Mouse (Mus musculus) layer of hippocampus, adult 8-10 months (tissue): ENCODE data around the gene Polr2f. TPM values are rescaled to one million over a fixed set of nuclear protein-coding genes. Genes with fewer than 3 reads are reported as not detected.

Experiments used
- DNase-seq, 2 experiments: peaks; one replicate each; pipeline ENCODE4 v3.0.0; 2022; ENCODE audit warnings: low spot score in 2 of 2
- total RNA-seq, 4 experiments: library from RNA; stranded (reverse); gene quantifications; 2 replicates each; pipeline ENCODE4 v1.2.4; 2022

Polr2f gene
- total RNA-seq, 4 experiments from 2014 or later = 78.1 to 105 (median 92.0) TPM

GRCm38 (mm10) chr15:79152709-79153108 lies 11.9 kb downstream of the Polr2f start:
- no peak for DNase-seq

GRCm38 (mm10) chr15:79155572-79155971 lies 14.8 kb downstream of the Polr2f start:
- DNase-seq = no peak

- no peak for DNase-seq
Observed at GRCm38 (mm10) chr15:79162301-79162700, 21.5 kb downstream of the Polr2f start.

GRCm38 (mm10) chr15:79162822-79163221 lies 22.0 kb downstream of the Polr2f start:
- DNase-seq = no peak

GRCm38 (mm10) chr15:79164251-79164650 lies 23.4 kb downstream of the Polr2f start:
- DNase-seq = no peak

GRCm38 (mm10) chr15:79165140-79165539 lies 24.3 kb downstream of the Polr2f start, which contains the start of gene Sox10:
Sox10 (minus strand) TSS chr15:79165240.
- DNase-seq = no peak

- no peak for DNase-seq
Observed at GRCm38 (mm10) chr15:79166712-79167111, 25.9 kb downstream of the Polr2f start.

- no peak for DNase-seq
Observed at GRCm38 (mm10) chr15:79176905-79177304, 36.1 kb downstream of the Polr2f start.

- DNase-seq = no peak
Observed at GRCm38 (mm10) chr15:79185213-79185612, 44.4 kb downstream of the Polr2f start.

- no peak for DNase-seq
Observed at GRCm38 (mm10) chr15:79187819-79188218, 47.0 kb downstream of the Polr2f start.

GRCm38 (mm10) chr15:79191426-79191825 lies 50.6 kb downstream of the Polr2f start:
- no peak for DNase-seq

- DNase-seq = no peak
Observed at GRCm38 (mm10) chr15:79192450-79192849, 51.6 kb downstream of the Polr2f start.

GRCm38 (mm10) chr15:79192885-79193845 lies 52.4 kb downstream of the Polr2f start:
- peak; percentile 56 to 57 for DNase-seq

GRCm38 (mm10) chr15:79194048-79194447 lies 53.2 kb downstream of the Polr2f start:
- no peak for DNase-seq

GRCm38 (mm10) chr15:79194946-79195345 lies 54.1 kb downstream of the Polr2f start:
- no peak for DNase-seq

GRCm38 (mm10) chr15:79195492-79195891 lies 54.7 kb downstream of the Polr2f start:
- no peak for DNase-seq

GRCm38 (mm10) chr15:79199390-79199976 lies 58.7 kb downstream of the Polr2f start:
- DNase-seq = no peak

Other genes with a start within 250 kb of the Polr2f start
- gene Gm49510, start 241.3 kb upstream of the Polr2f start, total RNA-seq = 1 to 10 TPM in 1 of 4 experiments, under 1 TPM in 2, not detected in 1; 0.34 to 1.2 (median 0.38) TPM
- gene Sh3bp1, start 241.2 kb upstream of the Polr2f start, total RNA-seq = 10 to 100 TPM; 28.9 to 33.0 (median 31.8) TPM
- gene Pdxp, start 227.1 kb upstream of the Polr2f start, total RNA-seq = 100 to 1,000 TPM; 140 to 156 (median 148) TPM
- gene Lgals1, start 214.3 kb upstream of the Polr2f start, total RNA-seq = 10 to 100 TPM; 16.9 to 40.3 (median 28.2) TPM
- gene Nol12, start 206.1 kb upstream of the Polr2f start, total RNA-seq = 10 to 100 TPM; 34.4 to 41.8 (median 37.7) TPM
- 10 to 100 TPM in 2 of 4 experiments, 1 to 10 TPM in 2; 7.0 to 14.1 (median 11.5) TPM for gene Triobp, start 193.3 kb upstream of the Polr2f start, total RNA-seq
- 10 to 100 TPM; 73.6 to 88.0 (median 81.8) TPM for gene H1f0, start 112.6 kb upstream of the Polr2f start, total RNA-seq
- gene Galr3, start 99.1 kb upstream of the Polr2f start, total RNA-seq = 1 to 10 TPM in 1 of 4 experiments, under 1 TPM in 1, not detected in 2; 0.81 to 1.0 TPM
- 10 to 100 TPM; 17.3 to 23.9 (median 18.2) TPM for gene Ankrd54, start 78.1 kb upstream of the Polr2f start, total RNA-seq
- 10 to 100 TPM; 76.9 to 82.0 (median 77.9) TPM for gene Eif3l, start 65.8 kb upstream of the Polr2f start, total RNA-seq
- 10 to 100 TPM; 36.0 to 40.9 (median 38.3) TPM for gene Micall1, start 32.1 kb upstream of the Polr2f start, total RNA-seq
- 10 to 100 TPM in 3 of 4 experiments, 1 to 10 TPM in 1; 9.4 to 12.9 (median 11.1) TPM for gene 1700088E04Rik, start 244 bp downstream of the Polr2f start, total RNA-seq
- gene Sox10, start 24.2 kb downstream of the Polr2f start, total RNA-seq = 10 to 100 TPM; 34.6 to 40.4 (median 37.8) TPM
- gene Pick1, start 88.2 kb downstream of the Polr2f start, total RNA-seq = 10 to 100 TPM; 46.2 to 63.5 (median 50.6) TPM
- under 1 TPM; 0.20 to 0.77 (median 0.49) TPM for gene Gm49486, start 88.4 kb downstream of the Polr2f start, total RNA-seq
- under 1 TPM in 1 of 4 experiments, not detected in 3; 0.30 TPM for gene Slc16a8, start 113.8 kb downstream of the Polr2f start, total RNA-seq
- gene Baiap2l2, start 144.5 kb downstream of the Polr2f start, total RNA-seq = 10 to 100 TPM in 2 of 4 experiments, 1 to 10 TPM in 2; 1.5 to 19.3 (median 10.9) TPM
- 10 to 100 TPM; 21.0 to 24.8 (median 23.8) TPM for gene Pla2g6, start 187.4 kb downstream of the Polr2f start, total RNA-seq
- gene Maff, start 205.6 kb downstream of the Polr2f start, total RNA-seq = 1 to 10 TPM; 1.2 to 3.7 (median 2.3) TPM